Mouse (Mus musculus): ENCODE results near the gene Pcbp1. TPM values are rescaled to one million over a fixed set of nuclear protein-coding genes. Genes with fewer than 3 reads are reported as not detected.
A peak's percentile ranks its signal among the peaks of the same experiment; 100 is the strongest.

Gene Pcbp1
- polyA plus RNA-seq, 1 experiment from 2014 or later: 190 TPM

- peaks cover 2% of the 10 kb centered on the region; the same call in 1 of the 2 replicates for H3K36me3 ChIP-seq (ENCODE audit: control insufficient read depth, insufficient read depth, low read length)
- H3K9me3 ChIP-seq (replicated peaks; ENCODE audit: control insufficient read depth, low read length, poor library complexity, severe bottlenecking): no peaks in the 10 kb centered on the region
- WGBS: 4% methylated on average over 49 of the region's 49 CpGs
- no peaks in the 10 kb centered on the region for H3K27me3 ChIP-seq (ENCODE audit: control insufficient read depth, insufficient read depth, low read depth, low read length)
- H3K9ac ChIP-seq (ENCODE audit: low read depth, low read length): peak overlapping the region; percentile 97
- peak overlapping the region; percentile 100 for H3K27ac ChIP-seq (ENCODE audit: low read length)
- peak overlapping the region; percentile 68 for H3K4me2 ChIP-seq (ENCODE audit: low read length)
- peak; percentile 75 for ATAC-seq
- H3K4me1 ChIP-seq (ENCODE audit: control insufficient read depth, insufficient read depth, low read length): peaks cover 26% of the 10 kb centered on the region
- peak overlapping the region; percentile 92 for H3K4me3 ChIP-seq (ENCODE audit: low read depth, low read length)
Observed at GRCm38 (mm10) chr6:86526961-86527740, 1.0 kb upstream of the Pcbp1 start.

GRCm38 (mm10) chr6:86525646-86526031, 482 bp downstream of the Pcbp1 start:
- WGBS: under 1% methylated on average over 36 of the region's 36 CpGs
- peak; percentile 64 for ATAC-seq
- H3K9ac ChIP-seq (ENCODE audit: low read depth, low read length): peak overlapping the region; percentile 97
- H3K4me3 ChIP-seq (ENCODE audit: low read depth, low read length): peak overlapping the region; percentile 92
- H3K4me2 ChIP-seq (ENCODE audit: low read length): peak overlapping the region; percentile 90
- H3K4me1 ChIP-seq (ENCODE audit: control insufficient read depth, insufficient read depth, low read length): peaks cover 28% of the 10 kb centered on the region
- H3K27me3 ChIP-seq (ENCODE audit: control insufficient read depth, insufficient read depth, low read depth, low read length): no peaks in the 10 kb centered on the region
- H3K9me3 ChIP-seq (replicated peaks; ENCODE audit: control insufficient read depth, low read length, poor library complexity, severe bottlenecking): no peaks in the 10 kb centered on the region
- peak overlapping the region; percentile 100 for H3K27ac ChIP-seq (ENCODE audit: low read length)
- peaks cover 4% of the 10 kb centered on the region for H3K36me3 ChIP-seq (ENCODE audit: control insufficient read depth, insufficient read depth, low read length)

GRCm38 (mm10) chr6:86524879-86525645, 1.1 kb downstream of the Pcbp1 start:
- Histone ChIP-seq H3K4me2 (ENCODE audit: low read length) (peak overlapping the region; percentile 90), H3K9ac (ENCODE audit: low read depth, low read length) (peak overlapping the region; percentile 97), H3K27ac (ENCODE audit: low read length) (peak overlapping the region; percentile 100), H3K4me1 (ENCODE audit: control insufficient read depth, insufficient read depth, low read length) (peaks cover 28% of the 10 kb centered on the region), H3K27me3 (ENCODE audit: control insufficient read depth, insufficient read depth, low read depth, low read length) (no peaks in the 10 kb centered on the region), H3K4me3 (ENCODE audit: low read depth, low read length) (peak overlapping the region; percentile 92), H3K9me3 (replicated peaks; ENCODE audit: control insufficient read depth, low read length, poor library complexity, severe bottlenecking) (no peaks in the 10 kb centered on the region), H3K36me3 (ENCODE audit: control insufficient read depth, insufficient read depth, low read length) (peaks cover 4% of the 10 kb centered on the region)
- peak; percentile 12; the same call in 1 of the 2 replicates for ATAC-seq
- WGBS: under 1% methylated on average over 51 of the region's 51 CpGs

GRCm38 (mm10) chr6:86523755-86524434, 2.2 kb downstream of the Pcbp1 start:
- whole genome bisulfite sequencing: under 1% methylated on average over 15 of the region's 15 CpGs
- peak overlapping the region; percentile 90 for H3K4me2 ChIP-seq (ENCODE audit: low read length)
- H3K27me3 ChIP-seq (ENCODE audit: control insufficient read depth, insufficient read depth, low read depth, low read length): no peaks in the 10 kb centered on the region
- peak overlapping the region; percentile 71 for H3K9ac ChIP-seq (ENCODE audit: low read depth, low read length)
- peak overlapping the region; percentile 92 for H3K4me3 ChIP-seq (ENCODE audit: low read depth, low read length)
- no peaks in the 10 kb centered on the region for H3K9me3 ChIP-seq (replicated peaks; ENCODE audit: control insufficient read depth, low read length, poor library complexity, severe bottlenecking)
- no peak for ATAC-seq
- peaks cover 4% of the 10 kb centered on the region for H3K36me3 ChIP-seq (ENCODE audit: control insufficient read depth, insufficient read depth, low read length)
- peaks cover 28% of the 10 kb centered on the region for H3K4me1 ChIP-seq (ENCODE audit: control insufficient read depth, insufficient read depth, low read length)
- H3K27ac ChIP-seq (ENCODE audit: low read length): peak overlapping the region; percentile 85

GRCm38 (mm10) chr6:86523242-86523754, 2.8 kb downstream of the Pcbp1 start:
- peaks cover 4% of the 10 kb centered on the region for H3K36me3 ChIP-seq (ENCODE audit: control insufficient read depth, insufficient read depth, low read length)
- 30% methylated on average over 3 of the region's 3 CpGs for WGBS
- no peaks in the 10 kb centered on the region for H3K9me3 ChIP-seq (replicated peaks; ENCODE audit: control insufficient read depth, low read length, poor library complexity, severe bottlenecking)

GRCm38 (mm10) chr6:86522001-86522911, 3.9 kb downstream of the Pcbp1 start:
- Histone ChIP-seq H3K36me3 (ENCODE audit: control insufficient read depth, insufficient read depth, low read length) (peaks cover 4% of the 10 kb centered on the region), H3K27me3 (ENCODE audit: control insufficient read depth, insufficient read depth, low read depth, low read length) (no peaks in the 10 kb centered on the region), H3K4me1 (ENCODE audit: control insufficient read depth, insufficient read depth, low read length) (peaks cover 19% of the 10 kb centered on the region), H3K9ac (ENCODE audit: low read depth, low read length) (peak overlapping the region; percentile 1; the same call in 1 of the 2 replicates), H3K4me2 (ENCODE audit: low read length) (peak overlapping the region; percentile 90; the same call in 1 of the 2 replicates), H3K27ac (ENCODE audit: low read length) (no peak overlapping the region), H3K9me3 (replicated peaks; ENCODE audit: control insufficient read depth, low read length, poor library complexity, severe bottlenecking) (no peaks in the 10 kb centered on the region), H3K4me3 (ENCODE audit: low read depth, low read length) (no peak overlapping the region)
- ATAC-seq: no peak
- 80% methylated on average over 5 of the region's 5 CpGs for WGBS

More at GRCm38 (mm10) chr6:86523242-86523754, 2.8 kb downstream of the Pcbp1 start:
- peaks cover 26% of the 10 kb centered on the region for H3K4me1 ChIP-seq (ENCODE audit: control insufficient read depth, insufficient read depth, low read length)
- ATAC-seq: no peak
- peak overlapping the region; percentile 90 for H3K4me2 ChIP-seq (ENCODE audit: low read length)
- H3K4me3 ChIP-seq (ENCODE audit: low read depth, low read length): peak overlapping the region; percentile 92
- H3K27ac ChIP-seq (ENCODE audit: low read length): peak overlapping the region; percentile 85
- peak overlapping the region; percentile 71 for H3K9ac ChIP-seq (ENCODE audit: low read depth, low read length)
- H3K27me3 ChIP-seq (ENCODE audit: control insufficient read depth, insufficient read depth, low read depth, low read length): no peaks in the 10 kb centered on the region

GRCm38 (mm10) chr6:86519767-86520345, 6.3 kb downstream of the Pcbp1 start:
- 79% methylated on average over 3 of the region's 3 CpGs for WGBS
- peaks cover 19% of the 10 kb centered on the region for H3K4me1 ChIP-seq (ENCODE audit: control insufficient read depth, insufficient read depth, low read length)
- no peak overlapping the region for H3K27ac ChIP-seq (ENCODE audit: low read length)
- peaks cover 4% of the 10 kb centered on the region for H3K36me3 ChIP-seq (ENCODE audit: control insufficient read depth, insufficient read depth, low read length)
- ATAC-seq: no peak
- no peak overlapping the region for H3K4me3 ChIP-seq (ENCODE audit: low read depth, low read length)
- H3K4me2 ChIP-seq (ENCODE audit: low read length): no peak overlapping the region
- H3K9me3 ChIP-seq (replicated peaks; ENCODE audit: control insufficient read depth, low read length, poor library complexity, severe bottlenecking): no peaks in the 10 kb centered on the region
- H3K9ac ChIP-seq (ENCODE audit: low read depth, low read length): no peak overlapping the region
- H3K27me3 ChIP-seq (ENCODE audit: control insufficient read depth, insufficient read depth, low read depth, low read length): no peaks in the 10 kb centered on the region

Data from midbrain, embryonic 16.5 days (tissue).